Mouse (Mus musculus): ENCODE data around the gene C1ql4. TPM values are rescaled to one million over a fixed set of nuclear protein-coding genes. Genes with fewer than 3 reads are reported as not detected.

Gene C1ql4
- 0.02 and 0.07 TPM in 2 replicates for polyA plus RNA-seq (2012; rRNA removed)

GRCm38 (mm10) chr15:99087253-99088075 lies at the start of gene C1ql4:
C1ql4 (minus strand) TSS chr15:99087817.

GRCm38 (mm10) chr15:99125711-99126080 lies 38.1 kb upstream of the C1ql4 start, which contains the start of gene Spats2:
Spats2 (plus strand) TSS chr15:99125916.

GRCm38 (mm10) chr15:99092870-99093269 lies 5.3 kb upstream of the C1ql4 start, which contains the start of gene Dnajc22:
Dnajc22 (plus strand) TSS chr15:99093170.

GRCm38 (mm10) chr15:99074019-99074599 lies 13.5 kb downstream of the C1ql4 start, which contains the start of gene Troap:
Troap (plus strand) TSS chr15:99074575.

GRCm38 (mm10) chr15:99055040-99055439 lies 32.6 kb downstream of the C1ql4 start, which contains the start of gene Prph:
Prph (plus strand) TSS chr15:99055174.

Other genes with a start within 250 kb of the C1ql4 start
- gene Kmt2d, start 216.6 kb downstream of the C1ql4 start, polyA plus RNA-seq (2012; rRNA removed): 3.5 and 6.2 TPM in 2 replicates
- gene Rhebl1, start 193.3 kb downstream of the C1ql4 start, polyA plus RNA-seq (2012; rRNA removed): 1.5 and 1.6 TPM in 2 replicates
- 0.14 and 0.16 TPM in 2 replicates for gene Dhh, start 189.3 kb downstream of the C1ql4 start, polyA plus RNA-seq (2012; rRNA removed)
- gene Lmbr1l, start 169.6 kb downstream of the C1ql4 start, polyA plus RNA-seq (2012; rRNA removed): 15.8 and 17.4 TPM in 2 replicates
- gene Tuba1b, start 153.3 kb downstream of the C1ql4 start, polyA plus RNA-seq (2012; rRNA removed): 760 and 830 TPM in 2 replicates
- 0.19 TPM in 1 of 2 replicates, not detected in the other for gene Gm49450, start 134.3 kb downstream of the C1ql4 start, polyA plus RNA-seq (2012; rRNA removed)
- gene Tuba1a, start 134.1 kb downstream of the C1ql4 start, polyA plus RNA-seq (2012; rRNA removed): 31.0 and 37.6 TPM in 2 replicates
- gene Tuba1c, start 57.9 kb downstream of the C1ql4 start, polyA plus RNA-seq (2012; rRNA removed): 221 and 258 TPM in 2 replicates
- gene Prph, start 32.6 kb downstream of the C1ql4 start, polyA plus RNA-seq (2012; rRNA removed): 0.17 and 0.37 TPM in 2 replicates
- 6.3 and 9.4 TPM in 2 replicates for gene Troap, start 13.2 kb downstream of the C1ql4 start, polyA plus RNA-seq (2012; rRNA removed)
- gene Dnajc22, start 5.4 kb upstream of the C1ql4 start, polyA plus RNA-seq (2012; rRNA removed): 32.2 and 35.9 TPM in 2 replicates
- gene Spats2, start 38.1 kb upstream of the C1ql4 start, polyA plus RNA-seq (2012; rRNA removed): 5.8 and 6.0 TPM in 2 replicates
- gene Kcnh3, start 137.0 kb upstream of the C1ql4 start, polyA plus RNA-seq (2012; rRNA removed): 0.17 and 0.20 TPM in 2 replicates
- 17.7 and 17.8 TPM in 2 replicates for gene Mcrs1, start 164.1 kb upstream of the C1ql4 start, polyA plus RNA-seq (2012; rRNA removed)
- 14.0 and 19.0 TPM in 2 replicates for gene Prpf40b, start 207.3 kb upstream of the C1ql4 start, polyA plus RNA-seq (2012; rRNA removed)
- gene Fam186b, start 208.1 kb upstream of the C1ql4 start, polyA plus RNA-seq (2012; rRNA removed): 0.01 and 0.06 TPM in 2 replicates